Mouse (Mus musculus) liver, embryonic 15.5 days (tissue): ENCODE results near the gene Tti1. TPM values are rescaled to one million over a fixed set of nuclear protein-coding genes. Genes with fewer than 3 reads are reported as not detected.

Experiments used
- ATAC-seq: fragments of 200-750 bp; cut with Nextera tagmentation; 2 replicates; pipeline ENCODE4 v1.8.0; 2017; ENCODE audit warnings: moderate number of reproducible peaks, mild to moderate bottlenecking, moderate library complexity; ENCODE audit not compliant: insufficient read depth
- H3K27ac ChIP-seq: fragments of 300-500 bp; sonication (generic); replicated peaks from 2 replicates; pipeline ENCODE4 v1.5.1; 2015; ENCODE audit warnings: mild to moderate bottlenecking, inconsistent platforms
- H3K27me3 ChIP-seq: fragments of 300-500 bp; sonication (generic); 2 replicates; pipeline ENCODE4 v1.6.1; 2015; ENCODE audit warnings: mild to moderate bottlenecking, inconsistent platforms
- H3K36me3 ChIP-seq: fragments of 300-500 bp; sonication (generic); replicated peaks from 2 replicates; pipeline ENCODE4 v1.6.1; 2015; ENCODE audit warnings: moderate library complexity, mild to moderate bottlenecking, inconsistent platforms
- H3K4me1 ChIP-seq: fragments of 300-500 bp; sonication (generic); replicated peaks from 2 replicates; pipeline ENCODE4 v1.6.1; 2015; ENCODE audit warnings: inconsistent platforms
- H3K4me2 ChIP-seq: fragments of 300-500 bp; sonication (generic); 2 replicates; pipeline ENCODE4 v1.6.1; 2015; ENCODE audit warnings: moderate library complexity, mild to moderate bottlenecking, inconsistent platforms
- H3K4me3 ChIP-seq: fragments of 300-500 bp; sonication (generic); replicated peaks from 2 replicates; pipeline ENCODE4 v1.5.1; 2015; ENCODE audit warnings: mild to moderate bottlenecking, inconsistent platforms
- H3K9ac ChIP-seq: fragments of 300-500 bp; sonication (generic); 2 replicates; pipeline ENCODE4 v1.6.1; 2015; ENCODE audit warnings: moderate library complexity, mild to moderate bottlenecking, inconsistent platforms
- H3K9me3 ChIP-seq: fragments of 300-500 bp; sonication (generic); replicated peaks from 2 replicates; pipeline ENCODE4 v1.6.1; 2016; ENCODE audit warnings: inconsistent platforms
- WGBS: fragments of 180-500 bp; shearing (Covaris S2); methylation state at CpG from one replicate; pipeline ENCODE4 v1.1.7; 2015; ENCODE audit warnings: mixed read lengths; ENCODE audit not compliant: insufficient replicate concordance; 5-methylcytosine and 5-hydroxymethylcytosine counted together
- polyA plus RNA-seq: library from polyadenylated mRNA; unstranded; fragments of >200 nt; fragmentation: Nextera tagmentation; extraction: Ambion mirVana; gene quantifications from 2 replicates; pipeline ENCODE4 v1.2.1, GENCODE M21; 2015

The Tti1 gene
- polyA plus RNA-seq, 1 experiment from 2014 or later, result 12.2 TPM

DNA sequence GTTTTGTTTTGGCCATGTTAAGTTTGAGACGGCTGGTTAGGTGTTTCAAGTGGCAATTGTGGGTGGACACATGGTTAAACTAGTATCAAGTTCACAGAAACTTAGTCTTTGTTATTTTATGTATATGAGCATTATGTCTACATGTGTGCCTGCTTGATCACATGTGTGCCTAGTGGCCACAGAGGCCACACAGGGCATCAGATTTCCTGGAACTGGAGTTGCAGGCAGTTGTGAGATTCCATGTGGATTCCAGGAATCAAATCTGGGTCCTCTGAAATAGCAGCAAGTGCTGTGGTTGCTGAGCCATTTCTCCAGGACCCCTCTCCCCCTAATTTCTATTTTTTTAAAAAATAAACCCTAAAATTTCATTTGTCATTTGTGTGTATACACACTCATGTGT is 11.4 kb upstream of the Tti1 start:
- Histone ChIP-seq H3K4me1 (peaks cover 26% of the 10 kb centered on the region), H3K27ac (no peak overlapping the region), H3K27me3 (no peaks in the 10 kb centered on the region), H3K4me3 (no peak overlapping the region), H3K9me3 (no peaks in the 10 kb centered on the region), H3K4me2 (no peak overlapping the region), H3K36me3 (peaks cover 77% of the 10 kb centered on the region), H3K9ac (no peak overlapping the region)
- no peak for ATAC-seq
- WGBS, result 63% methylated on average over 1 of the region's 1 CpGs

DNA sequence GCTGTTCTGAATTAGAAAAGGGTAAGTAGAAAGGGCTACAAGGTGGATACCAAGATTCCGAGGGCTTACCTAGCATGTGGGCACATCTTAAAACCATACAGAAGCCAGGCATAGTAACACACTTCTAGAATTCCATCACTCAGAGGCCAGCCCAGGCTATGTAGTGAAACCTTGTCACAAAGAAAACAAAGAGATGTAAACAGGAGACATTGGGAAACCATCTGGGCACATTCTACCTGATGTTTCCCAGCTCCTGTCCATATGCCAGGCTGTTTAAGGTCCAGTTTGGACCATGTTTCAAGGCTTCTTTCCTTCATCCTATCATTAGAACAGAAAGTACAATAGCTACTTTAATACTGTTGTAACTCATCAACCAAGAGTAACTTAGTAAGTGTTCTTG is 9.3 kb upstream of the Tti1 start:
- ATAC-seq, result no peak
- no peak overlapping the region for H3K4me3 ChIP-seq
- H3K27me3 ChIP-seq, result no peaks in the 10 kb centered on the region
- no peak overlapping the region for H3K4me2 ChIP-seq
- 96% methylated on average over 1 of the region's 1 CpGs for WGBS
- peak overlapping the region; percentile 49; the same call in 1 of the 2 replicates for H3K27ac ChIP-seq
- peaks cover 41% of the 10 kb centered on the region for H3K4me1 ChIP-seq
- no peak overlapping the region for H3K9ac ChIP-seq
- H3K36me3 ChIP-seq, result peaks cover 59% of the 10 kb centered on the region
- no peaks in the 10 kb centered on the region for H3K9me3 ChIP-seq

DNA sequence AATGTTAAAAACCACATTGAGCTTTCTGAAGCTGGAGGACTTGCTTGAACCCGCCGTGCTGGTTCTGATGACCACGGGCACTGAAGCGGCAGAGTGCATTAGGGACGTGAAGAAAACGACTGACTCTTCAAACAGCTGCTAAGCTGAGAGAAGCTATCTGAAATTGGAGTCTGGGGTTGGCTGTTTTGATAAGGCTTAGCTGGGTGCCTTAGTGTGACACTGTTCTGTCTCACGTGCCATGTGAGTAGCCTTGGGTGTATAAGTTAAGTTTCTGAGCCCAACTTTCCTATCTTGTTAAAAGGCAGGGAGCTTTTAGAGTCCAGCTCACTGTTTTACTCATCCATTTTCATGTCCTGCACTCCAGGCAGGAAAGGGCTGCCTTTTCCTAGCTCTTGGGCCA is 8.7 kb upstream of the Tti1 start:
- peak overlapping the region; percentile 49 for H3K27ac ChIP-seq
- peaks cover 57% of the 10 kb centered on the region for H3K36me3 ChIP-seq
- H3K27me3 ChIP-seq, result no peaks in the 10 kb centered on the region
- H3K4me2 ChIP-seq, result peak overlapping the region; percentile 31; the same call in 1 of the 2 replicates
- H3K4me3 ChIP-seq, result no peak overlapping the region
- WGBS, result 32% methylated on average over 7 of the region's 7 CpGs
- peak; percentile 89 for ATAC-seq
- no peak overlapping the region for H3K9ac ChIP-seq
- no peaks in the 10 kb centered on the region for H3K9me3 ChIP-seq
- peaks cover 47% of the 10 kb centered on the region for H3K4me1 ChIP-seq

DNA sequence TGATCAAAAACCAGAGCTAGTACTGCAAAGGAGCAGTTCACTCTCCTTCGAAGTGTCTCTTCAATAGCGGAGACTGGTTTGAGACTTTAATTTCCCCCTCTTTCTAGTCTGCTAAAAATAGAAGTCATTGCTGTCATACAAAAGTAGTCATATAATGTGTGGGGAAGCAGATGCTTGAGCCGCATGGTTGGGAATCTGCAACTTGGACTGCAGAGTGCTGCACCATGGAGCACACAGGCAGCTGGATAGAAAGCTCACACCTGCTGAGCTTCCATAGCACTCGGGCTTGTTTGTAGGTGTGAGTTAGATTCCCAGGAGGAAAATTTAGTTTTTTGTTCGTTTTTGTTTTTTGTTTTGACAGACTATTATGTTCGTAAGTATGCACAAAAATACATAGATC is 8.2 kb upstream of the Tti1 start:
- no peak overlapping the region for H3K27ac ChIP-seq
- no peak overlapping the region for H3K4me3 ChIP-seq
- H3K9ac ChIP-seq, result no peak overlapping the region
- H3K27me3 ChIP-seq, result no peaks in the 10 kb centered on the region
- H3K4me1 ChIP-seq, result peaks cover 51% of the 10 kb centered on the region
- 72% methylated on average over 6 of the region's 6 CpGs for WGBS
- no peak for ATAC-seq
- H3K36me3 ChIP-seq, result peaks cover 53% of the 10 kb centered on the region
- no peaks in the 10 kb centered on the region for H3K9me3 ChIP-seq
- H3K4me2 ChIP-seq, result no peak overlapping the region

DNA sequence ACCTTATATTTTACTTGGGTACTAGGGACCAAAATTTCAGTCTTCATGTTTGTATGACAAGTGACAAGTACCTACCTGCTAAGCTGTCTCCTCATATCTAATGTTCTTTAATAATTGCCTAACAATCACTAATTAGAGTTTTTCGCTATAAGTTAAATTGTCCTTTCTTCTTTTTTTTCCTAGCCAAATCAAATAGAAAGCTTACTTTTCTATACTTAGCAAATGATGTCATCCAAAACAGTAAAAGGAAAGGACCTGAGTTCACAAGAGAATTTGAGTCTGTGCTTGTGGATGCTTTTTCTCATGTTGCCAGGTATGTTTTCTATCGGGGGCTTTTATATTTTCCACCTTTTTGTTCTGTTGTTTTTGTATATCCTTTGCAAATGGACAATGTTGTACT is 7.6 kb upstream of the Tti1 start:
- H3K27me3 ChIP-seq, result no peaks in the 10 kb centered on the region
- no peak for ATAC-seq
- no peak overlapping the region for H3K4me3 ChIP-seq
- 86% methylated on average over 2 of the region's 2 CpGs for WGBS
- H3K9ac ChIP-seq, result no peak overlapping the region
- H3K4me2 ChIP-seq, result no peak overlapping the region
- peaks cover 57% of the 10 kb centered on the region for H3K4me1 ChIP-seq
- H3K9me3 ChIP-seq, result no peaks in the 10 kb centered on the region
- no peak overlapping the region for H3K27ac ChIP-seq
- peaks cover 47% of the 10 kb centered on the region for H3K36me3 ChIP-seq

DNA sequence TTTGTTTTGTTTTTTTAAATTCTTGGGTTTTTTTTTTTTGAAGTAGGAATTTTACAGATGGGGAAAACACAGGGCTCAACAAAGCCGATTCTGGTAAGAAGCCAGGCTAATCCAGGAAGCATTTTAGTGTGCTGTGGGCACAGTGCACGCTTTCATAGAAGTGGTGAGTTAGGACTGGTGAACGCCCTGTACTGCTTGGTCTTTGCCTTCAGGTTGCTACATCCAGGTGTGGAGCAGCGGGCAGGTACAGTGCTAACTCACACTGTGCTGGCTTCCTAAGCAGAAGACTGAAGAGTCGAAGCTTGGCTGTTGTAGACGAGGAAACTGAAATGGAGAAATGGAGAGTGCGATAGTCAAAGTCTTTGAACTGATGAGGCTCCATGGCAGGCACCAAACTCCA is 1.8 kb upstream of the Tti1 start:
- Histone ChIP-seq H3K27me3 (no peaks in the 10 kb centered on the region), H3K4me3 (peak overlapping the region; percentile 96), H3K9me3 (no peaks in the 10 kb centered on the region), H3K27ac (peak overlapping the region; percentile 39), H3K9ac (peak overlapping the region; percentile 96), H3K4me2 (peak overlapping the region; percentile 88), H3K36me3 (peaks cover 4% of the 10 kb centered on the region; the same call in 1 of the 2 replicates), H3K4me1 (peaks cover 69% of the 10 kb centered on the region)
- WGBS, result 51% methylated on average over 7 of the region's 7 CpGs
- ATAC-seq, result no peak

DNA sequence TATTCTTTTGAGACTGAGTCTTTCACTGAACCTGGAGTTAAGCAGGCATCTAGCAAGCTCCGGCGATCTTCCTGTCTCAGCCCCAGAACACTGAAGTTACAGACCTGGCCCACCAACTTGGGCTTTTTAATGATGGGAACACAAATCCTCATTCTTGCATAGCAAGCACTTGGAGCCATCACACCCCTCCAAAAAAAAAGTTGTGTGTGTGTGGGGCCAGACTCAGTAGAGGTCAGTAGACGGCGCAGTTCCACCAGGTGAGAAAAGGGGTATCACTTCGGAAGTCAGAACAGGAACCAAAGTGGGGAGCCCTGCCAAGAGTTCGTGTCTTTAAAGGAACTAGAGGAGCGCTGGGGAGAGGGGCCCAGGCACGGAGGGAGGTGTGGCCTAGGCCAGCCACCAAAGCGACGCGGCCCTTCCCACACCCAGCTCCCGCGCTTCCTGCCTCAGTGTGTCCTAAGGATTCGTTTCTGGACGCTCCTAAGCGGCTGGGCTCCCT is 329 bp downstream of the Tti1 start:
- H3K4me1 ChIP-seq, result peaks cover 62% of the 10 kb centered on the region
- whole genome bisulfite sequencing, result 1% methylated on average over 16 of the region's 16 CpGs
- H3K36me3 ChIP-seq, result peaks cover 4% of the 10 kb centered on the region; the same call in 1 of the 2 replicates
- peak overlapping the region; percentile 96 for H3K9ac ChIP-seq
- H3K27me3 ChIP-seq, result no peaks in the 10 kb centered on the region
- peak overlapping the region; percentile 96 for H3K4me3 ChIP-seq
- peak overlapping the region; percentile 91 for H3K27ac ChIP-seq
- H3K9me3 ChIP-seq, result no peaks in the 10 kb centered on the region
- peak overlapping the region; percentile 88 for H3K4me2 ChIP-seq
- ATAC-seq, result no peak

DNA sequence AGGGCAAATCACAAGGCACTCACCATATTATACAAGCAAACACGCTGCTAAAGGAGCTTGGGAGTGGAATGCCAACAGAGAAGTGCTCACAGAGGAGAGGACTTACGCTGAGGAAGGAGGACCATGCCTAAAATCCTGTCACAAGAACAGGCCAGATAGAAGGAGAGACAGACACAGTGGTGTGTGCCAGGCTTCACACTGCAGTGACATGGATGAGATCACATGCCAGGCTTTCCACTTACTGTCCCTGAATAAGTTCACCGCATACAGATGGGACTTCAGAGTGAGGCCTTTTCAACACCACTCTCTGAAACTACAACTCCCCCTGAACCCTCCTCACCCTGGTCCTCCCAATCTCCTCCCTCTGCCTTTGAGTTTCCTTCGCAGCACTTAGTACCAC is 10.9 kb downstream of the Tti1 start:
- Histone ChIP-seq H3K27ac (no peak overlapping the region), H3K36me3 (no peaks in the 10 kb centered on the region), H3K4me3 (no peak overlapping the region), H3K27me3 (no peaks in the 10 kb centered on the region), H3K9ac (no peak overlapping the region), H3K4me1 (no peaks in the 10 kb centered on the region), H3K4me2 (no peak overlapping the region), H3K9me3 (no peaks in the 10 kb centered on the region)
- ATAC-seq, result no peak
- 84% methylated on average over 4 of the region's 4 CpGs for WGBS

DNA sequence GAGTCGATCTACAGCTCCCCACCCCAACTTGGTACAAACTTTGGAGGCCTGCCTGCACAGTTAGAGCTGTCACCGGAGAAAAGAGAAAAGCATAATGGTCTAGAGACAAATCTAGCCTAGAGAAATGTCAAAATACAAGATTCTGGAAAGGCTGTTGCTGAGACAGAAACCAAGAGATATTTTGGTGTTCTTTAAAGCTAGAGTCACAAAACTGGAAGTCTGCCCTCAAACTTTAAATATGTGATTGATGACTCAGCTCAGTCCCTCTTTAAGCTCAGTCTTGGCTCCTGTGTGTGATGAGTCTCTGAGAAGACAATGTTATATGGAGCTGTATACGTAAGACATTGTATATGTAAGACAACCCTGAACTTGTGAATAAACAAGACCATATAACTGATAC is 15.6 kb downstream of the Tti1 start:
- ATAC-seq, result no peak
- Histone ChIP-seq H3K9ac (no peak overlapping the region), H3K27me3 (no peaks in the 10 kb centered on the region), H3K4me2 (no peak overlapping the region), H3K36me3 (peaks cover 15% of the 10 kb centered on the region), H3K4me1 (no peaks in the 10 kb centered on the region), H3K9me3 (no peaks in the 10 kb centered on the region), H3K4me3 (no peak overlapping the region), H3K27ac (no peak overlapping the region)
- WGBS, result 76% methylated on average over 3 of the region's 3 CpGs

DNA sequence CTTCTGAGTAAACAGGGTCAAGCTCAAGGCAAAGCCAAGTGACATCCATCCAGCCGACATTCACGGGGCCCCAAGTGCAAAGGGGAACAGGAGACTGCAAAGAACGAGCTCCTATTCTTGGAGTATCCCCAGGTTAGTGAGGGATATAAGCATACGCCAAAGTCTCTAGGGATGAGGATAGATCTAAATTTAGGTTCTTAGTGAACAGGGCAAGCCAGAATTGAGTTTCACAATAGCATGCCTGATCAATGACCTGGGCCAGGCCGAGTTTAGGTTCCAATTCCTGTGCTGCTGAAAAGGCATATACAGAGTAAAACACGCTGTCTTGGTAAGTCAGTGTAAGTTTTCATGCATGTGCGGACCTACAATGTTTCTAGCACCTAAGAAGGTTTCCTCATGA is 18.9 kb downstream of the Tti1 start:
- Histone ChIP-seq H3K4me1 (peaks cover 9% of the 10 kb centered on the region), H3K9me3 (no peaks in the 10 kb centered on the region), H3K36me3 (peaks cover 44% of the 10 kb centered on the region), H3K27ac (no peak overlapping the region), H3K4me3 (no peak overlapping the region), H3K9ac (no peak overlapping the region), H3K4me2 (no peak overlapping the region), H3K27me3 (no peaks in the 10 kb centered on the region)
- 75% methylated on average over 7 of the region's 7 CpGs for WGBS
- no peak for ATAC-seq

DNA sequence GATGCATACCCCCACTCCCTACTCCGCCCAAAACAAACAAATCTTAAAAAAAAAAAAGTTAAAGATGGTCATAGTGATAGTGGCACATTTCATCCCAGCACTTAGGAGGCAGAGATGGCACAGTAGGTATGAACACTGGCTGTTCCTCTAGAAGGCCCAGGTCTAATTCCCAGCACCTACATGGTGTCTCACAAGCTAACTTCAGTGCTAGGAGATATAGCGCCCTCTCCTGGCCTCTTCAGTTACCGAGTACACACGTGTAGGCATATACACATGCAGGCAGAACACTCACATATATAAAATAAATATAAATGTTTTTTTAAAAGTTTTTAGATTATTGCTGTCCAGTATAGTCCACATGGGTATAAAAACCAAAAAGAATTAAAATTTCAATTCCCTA is 22.6 kb downstream of the Tti1 start:
- Histone ChIP-seq H3K4me2 (no peak overlapping the region), H3K9me3 (no peaks in the 10 kb centered on the region), H3K27me3 (no peaks in the 10 kb centered on the region), H3K4me3 (no peak overlapping the region), H3K27ac (no peak overlapping the region), H3K36me3 (peaks cover 47% of the 10 kb centered on the region), H3K9ac (no peak overlapping the region), H3K4me1 (peaks cover 10% of the 10 kb centered on the region)
- ATAC-seq, result no peak
- 88% methylated on average over 4 of the region's 4 CpGs for WGBS

DNA sequence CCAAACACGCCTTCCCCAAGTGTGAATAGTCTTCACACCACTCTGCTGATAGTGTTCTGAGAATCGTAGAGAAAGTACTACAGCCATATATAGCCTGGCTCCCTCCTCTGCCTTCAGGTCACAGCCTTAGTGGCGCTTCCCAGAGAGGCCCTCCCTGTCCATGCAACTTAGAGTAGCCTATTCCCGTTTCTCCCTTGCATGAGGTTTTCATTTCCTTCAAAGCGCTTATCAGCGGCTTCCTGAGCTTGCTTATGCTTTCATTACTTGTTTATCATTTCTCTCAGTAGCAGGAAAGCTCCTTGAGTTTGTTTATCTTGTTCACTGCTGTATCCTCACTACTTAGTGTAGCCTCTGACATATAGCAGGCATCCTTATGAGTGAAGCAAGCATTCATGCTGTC is 23.6 kb downstream of the Tti1 start:
- 0 out of 2 replicates have a peak overlapping the region, but pooled peaks have one; percentile 19 for H3K27ac ChIP-seq
- ATAC-seq, result 0 out of 2 replicates have a peak, but pooled peaks have one; percentile 34
- no peak overlapping the region for H3K9ac ChIP-seq
- 51% methylated on average over 6 of the region's 6 CpGs for WGBS
- H3K9me3 ChIP-seq, result no peaks in the 10 kb centered on the region
- peaks cover 51% of the 10 kb centered on the region for H3K36me3 ChIP-seq
- peaks cover 10% of the 10 kb centered on the region for H3K4me1 ChIP-seq
- no peaks in the 10 kb centered on the region for H3K27me3 ChIP-seq
- H3K4me3 ChIP-seq, result no peak overlapping the region
- H3K4me2 ChIP-seq, result no peak overlapping the region
